Mouse (Mus musculus): ENCODE measurements at regions not wholly inside any gene's neighbourhood (a gene's known extent, or its start where the extent isn't known, plus 50 kb on each side); places are given as distances from the start of the nearest gene placed in this dataset.

- in situ Hi-C loops (cut with MboI, MseI): no loop called here
Observed at GRCm38 (mm10) chr8:90635766-90636492, 181.3 kb downstream of the Gm19935 start.

- in situ Hi-C loops (cut with MboI, MseI): no loop called here
Observed at GRCm38 (mm10) chr8:90630796-90631195, 186.4 kb downstream of the Gm19935 start.

- in situ Hi-C loops (cut with MboI, MseI): no loop called here
Observed at GRCm38 (mm10) chr8:90608410-90608809, 208.8 kb downstream of the Gm19935 start.

- in situ Hi-C loops (cut with MboI, MseI): no loop called here
Observed at GRCm38 (mm10) chr8:90600946-90601695, 216.1 kb downstream of the Gm19935 start.

GRCm38 (mm10) chr8:90597376-90597775, 219.8 kb downstream of the Gm19935 start:
- in situ Hi-C loops (cut with MboI, MseI): no loop called here

GRCm38 (mm10) chr8:90579426-90579825, 231.3 kb upstream of the Tox3 start:
- in situ Hi-C loops (cut with MboI, MseI): no loop called here

- in situ Hi-C loops (cut with MboI, MseI): no loop called here
Observed at GRCm38 (mm10) chr8:90576976-90577375, 228.8 kb upstream of the Tox3 start.

- in situ Hi-C loops (cut with MboI, MseI): no loop called here
Observed at GRCm38 (mm10) chr8:90574676-90575075, 226.5 kb upstream of the Tox3 start.

- in situ Hi-C loops (cut with MboI, MseI): no loop called here
Observed at GRCm38 (mm10) chr8:90556079-90556427, 207.9 kb upstream of the Tox3 start.

- in situ Hi-C loops (cut with MboI, MseI): no loop called here
Observed at GRCm38 (mm10) chr8:90555415-90556078, 207.4 kb upstream of the Tox3 start.

- in situ Hi-C loops (cut with MboI, MseI): no loop called here
Observed at GRCm38 (mm10) chr8:90547276-90547675, 199.1 kb upstream of the Tox3 start.

GRCm38 (mm10) chr8:90542619-90543018, 194.5 kb upstream of the Tox3 start:
- in situ Hi-C loops (cut with MboI, MseI): no loop called here

GRCm38 (mm10) chr8:90536196-90536640, 188.1 kb upstream of the Tox3 start:
- in situ Hi-C loops (cut with MboI, MseI): no loop called here

GRCm38 (mm10) chr8:90535515-90536156, 187.5 kb upstream of the Tox3 start:
- in situ Hi-C loops (cut with MboI, MseI): no loop called here

GRCm38 (mm10) chr8:90521393-90521792, 173.2 kb upstream of the Tox3 start:
- in situ Hi-C loops (cut with MboI, MseI): no loop called here

GRCm38 (mm10) chr8:90520186-90520585, 172.0 kb upstream of the Tox3 start:
- in situ Hi-C loops (cut with MboI, MseI): no loop called here

GRCm38 (mm10) chr8:90519567-90519966, 171.4 kb upstream of the Tox3 start:
- in situ Hi-C loops (cut with MboI, MseI): no loop called here

GRCm38 (mm10) chr8:90514191-90514590, 166.0 kb upstream of the Tox3 start:
- in situ Hi-C loops (cut with MboI, MseI): no loop called here

GRCm38 (mm10) chr8:90513601-90514000, 165.5 kb upstream of the Tox3 start:
- in situ Hi-C loops (cut with MboI, MseI): no loop called here

GRCm38 (mm10) chr8:90513102-90513501, 165.0 kb upstream of the Tox3 start:
- in situ Hi-C loops (cut with MboI, MseI): no loop called here

- in situ Hi-C loops (cut with MboI, MseI): no loop called here
Observed at GRCm38 (mm10) chr8:90512594-90512993, 164.5 kb upstream of the Tox3 start.

GRCm38 (mm10) chr8:90504521-90504920, 156.4 kb upstream of the Tox3 start:
- in situ Hi-C loops (cut with MboI, MseI): no loop called here

Measured in T-helper 1 cell (primary cell).